Mouse (Mus musculus) C2C12 (cell line): ENCODE results near the gene Nav3. TPM values are rescaled to one million over a fixed set of nuclear protein-coding genes. Genes with fewer than 3 reads are reported as not detected.

Experiments
- H3K27me3 ChIP-seq: one replicate; pipeline ENCODE4 v1.6.1; 2011; ENCODE audit not compliant: control insufficient read depth, insufficient read depth, insufficient read length
- H3K36me3 ChIP-seq: one replicate; pipeline ENCODE4 v1.6.1; 2011; ENCODE audit not compliant: control insufficient read depth, insufficient read depth
- H3K4me3 ChIP-seq: one replicate; pipeline ENCODE4 v1.5.1; 2011; ENCODE audit warnings: mild to moderate bottlenecking, control low read depth; ENCODE audit not compliant: poor library complexity, insufficient read depth, severe bottlenecking
- H3K79me2 ChIP-seq: one replicate; pipeline ENCODE4 v1.6.1; 2011; ENCODE audit not compliant: control insufficient read depth, insufficient read depth
- H3K79me3 ChIP-seq: one replicate; pipeline ENCODE4 v1.6.1; 2011; ENCODE audit warnings: low read depth, control low read depth
- H3ac ChIP-seq: one replicate; pipeline ENCODE3; 2011; ENCODE audit warnings: low read depth; ENCODE audit not compliant: control insufficient read depth, insufficient read length
- CEBPB ChIP-seq: IDR thresholded peaks from one replicate; pipeline ENCODE4 v1.6.1; 2011; ENCODE audit warnings: low read depth, mild to moderate bottlenecking, control low read depth, moderate library complexity
- CTCF ChIP-seq: IDR thresholded peaks from one replicate; pipeline ENCODE4 v1.5.1; 2011; ENCODE audit not compliant: control insufficient read depth, insufficient read depth, insufficient read length
- FOSL1 ChIP-seq: IDR thresholded peaks from one replicate; pipeline ENCODE4 v1.8.0; 2011; ENCODE audit warnings: mild to moderate bottlenecking, low read length; ENCODE audit not compliant: poor library complexity, insufficient read depth, severe bottlenecking
- MAX ChIP-seq: IDR thresholded peaks from one replicate; pipeline ENCODE4 v1.6.1; 2011; ENCODE audit warnings: mild to moderate bottlenecking, control low read depth
- MYOD1 ChIP-seq: IDR thresholded peaks from one replicate; pipeline ENCODE4 v1.6.1; 2011; ENCODE audit warnings: low read depth; ENCODE audit not compliant: control insufficient read depth, insufficient read length
- MYOG ChIP-seq: IDR thresholded peaks from one replicate; pipeline ENCODE4 v1.6.1; 2011; ENCODE audit not compliant: control insufficient read depth, insufficient read length; ENCODE audit errors: extremely low read depth
- USF1 ChIP-seq: IDR thresholded peaks from one replicate; pipeline ENCODE4 v1.6.1; 2011; ENCODE audit warnings: low read depth, mild to moderate bottlenecking, control low read depth, moderate library complexity
- polyA plus RNA-seq: library from polyadenylated mRNA; unstranded; fragments of >200 nt; fragmentation: generic; extraction: Trizol; gene quantifications from one replicate; pipeline ENCODE4 v1.2.1, GENCODE M21; 2012; ENCODE audit warnings: missing spikeins

Gene Nav3
- polyA plus RNA-seq, 1 experiment, result 5.0 TPM

- no peaks in the 10 kb centered on the region for H3K27me3 ChIP-seq
- no peaks in the 10 kb centered on the region for H3K36me3 ChIP-seq
- no peaks in the 10 kb centered on the region for H3K79me3 ChIP-seq
- no peak overlapping the region for H3ac ChIP-seq
- H3K79me2 ChIP-seq, result no peaks in the 10 kb centered on the region
- TF ChIP-seq USF1 (no peak), MAX (no peak), MYOG (no peak), CTCF (no peak), CEBPB (no peak), FOSL1 (no peak), MYOD1 (no peak)
- no peak overlapping the region for H3K4me3 ChIP-seq
These were observed 470.0 kb downstream of the Nav3 start for GRCm38 (mm10) chr10:109985824-109986485.

DNA sequence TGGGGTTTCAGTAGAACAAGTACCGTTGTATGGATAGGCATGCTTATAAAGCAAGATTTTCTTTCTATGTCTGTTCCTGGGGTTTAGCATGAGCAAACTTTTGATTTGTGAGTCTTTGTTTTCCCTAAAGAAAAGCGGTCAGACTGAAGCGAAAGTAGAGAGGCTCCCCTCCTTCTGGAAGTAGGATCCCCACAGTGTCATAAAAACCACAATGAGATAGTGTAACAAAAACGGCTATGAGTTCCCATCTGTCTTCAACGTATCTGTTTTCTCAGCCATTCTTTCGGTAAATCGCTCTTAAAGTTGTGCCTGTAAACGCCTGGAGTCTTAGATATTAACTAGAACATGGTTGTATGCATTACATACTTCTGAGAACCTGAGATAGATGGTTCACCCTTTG is 479.7 kb downstream of the Nav3 start:
- Histone ChIP-seq H3K79me2 (no peaks in the 10 kb centered on the region), H3ac (no peak overlapping the region), H3K4me3 (no peak overlapping the region), H3K27me3 (no peaks in the 10 kb centered on the region), H3K79me3 (no peaks in the 10 kb centered on the region), H3K36me3 (no peaks in the 10 kb centered on the region)
- TF ChIP-seq USF1, result no peak
- no peak for TF ChIP-seq CTCF
- TF ChIP-seq MYOG, result no peak
- no peak for TF ChIP-seq MAX
- TF ChIP-seq CEBPB, result no peak
- no peak for TF ChIP-seq MYOD1
- TF ChIP-seq FOSL1, result no peak

DNA sequence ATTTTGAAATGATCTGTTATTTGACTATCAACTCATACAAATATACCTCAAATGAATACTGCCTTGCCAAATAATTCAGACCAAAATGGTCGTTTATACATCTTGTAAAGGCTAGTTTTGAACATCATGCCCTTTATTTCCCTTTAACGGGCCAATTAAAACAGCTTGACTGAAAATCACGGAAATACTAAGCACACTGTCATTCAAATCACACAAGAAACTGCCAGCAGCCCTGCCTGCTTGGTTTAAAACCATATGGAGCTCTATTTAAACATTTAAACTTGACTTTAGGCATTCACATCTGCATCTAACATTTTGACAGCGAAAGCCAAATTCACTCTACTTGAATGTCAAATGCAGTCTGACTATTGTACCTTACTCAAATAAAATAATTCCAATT is 481.8 kb downstream of the Nav3 start:
- H3K79me2 ChIP-seq, result no peaks in the 10 kb centered on the region
- no peaks in the 10 kb centered on the region for H3K36me3 ChIP-seq
- H3ac ChIP-seq, result no peak overlapping the region
- no peak overlapping the region for H3K4me3 ChIP-seq
- TF ChIP-seq FOSL1 (no peak), CEBPB (no peak), USF1 (no peak), MAX (no peak), CTCF (no peak), MYOG (no peak), MYOD1 (no peak)
- H3K79me3 ChIP-seq, result no peaks in the 10 kb centered on the region
- no peaks in the 10 kb centered on the region for H3K27me3 ChIP-seq

GRCm38 (mm10) chr10:109973483-109973882 is 482.5 kb downstream of the Nav3 start:
- H3K79me3 ChIP-seq, result no peaks in the 10 kb centered on the region
- no peaks in the 10 kb centered on the region for H3K27me3 ChIP-seq
- no peaks in the 10 kb centered on the region for H3K36me3 ChIP-seq
- H3K79me2 ChIP-seq, result no peaks in the 10 kb centered on the region
- no peak overlapping the region for H3ac ChIP-seq
- TF ChIP-seq MAX, result no peak
- no peak for TF ChIP-seq CTCF
- no peak for TF ChIP-seq MYOG
- no peak for TF ChIP-seq FOSL1
- no peak for TF ChIP-seq MYOD1
- H3K4me3 ChIP-seq, result no peak overlapping the region

DNA sequence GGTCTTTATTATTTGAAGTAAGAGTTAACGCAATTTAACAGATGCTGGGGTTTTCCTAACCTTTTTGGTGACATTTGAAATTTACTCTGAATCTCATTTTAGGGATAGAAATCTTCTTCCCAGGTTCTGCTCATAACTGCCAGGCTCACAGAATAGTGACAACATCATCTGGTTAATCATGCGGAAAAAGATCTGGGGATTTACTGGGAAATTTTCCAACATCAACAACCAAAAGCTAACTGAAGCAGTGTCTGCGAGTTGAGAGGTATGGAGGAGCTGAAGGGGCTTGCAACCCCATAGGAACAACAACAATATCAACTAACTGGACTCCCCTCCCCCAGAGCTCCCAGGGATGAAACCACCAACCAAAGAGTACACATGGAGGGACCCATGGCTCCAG is 505.7 kb downstream of the Nav3 start:
- Histone ChIP-seq H3K4me3 (no peak overlapping the region), H3K79me2 (no peaks in the 10 kb centered on the region), H3K36me3 (no peaks in the 10 kb centered on the region), H3K27me3 (no peaks in the 10 kb centered on the region), H3ac (no peak overlapping the region), H3K79me3 (no peaks in the 10 kb centered on the region)
- TF ChIP-seq CTCF, result no peak
- no peak for TF ChIP-seq FOSL1
- TF ChIP-seq USF1, result no peak
- no peak for TF ChIP-seq MYOG
- no peak for TF ChIP-seq CEBPB
- no peak for TF ChIP-seq MYOD1
- TF ChIP-seq MAX, result no peak

GRCm38 (mm10) chr10:109929319-109929622 is 526.7 kb downstream of the Nav3 start:
- no peaks in the 10 kb centered on the region for H3K36me3 ChIP-seq

More at GRCm38 (mm10) chr10:109929319-109929622, 526.7 kb downstream of the Nav3 start:
- no peaks in the 10 kb centered on the region for H3K27me3 ChIP-seq
- no peak overlapping the region for H3K4me3 ChIP-seq
- H3K79me2 ChIP-seq, result no peaks in the 10 kb centered on the region
- TF ChIP-seq CTCF (no peak), MAX (no peak), MYOG (no peak), MYOD1 (no peak), CEBPB (no peak), USF1 (no peak), FOSL1 (no peak)
- H3K79me3 ChIP-seq, result no peaks in the 10 kb centered on the region
- H3ac ChIP-seq, result no peak overlapping the region
